Mouse (Mus musculus) left cerebral cortex, adult 2 months (tissue): ENCODE measurements around the gene Neurog1. TPM values are rescaled to one million over a fixed set of nuclear protein-coding genes. Genes with fewer than 3 reads are reported as not detected.

Experiments
- DNase-seq, 2 experiments: peaks; one replicate each; pipeline ENCODE4 v3.0.0; 2021 to 2022; ENCODE audit warnings: low spot score in 2 of 2, mixed read lengths in 1 of 2; ENCODE audit errors: extremely low spot score in 1 of 2
- H3K27ac ChIP-seq: fragments of 200-600 bp; 2 replicates; pipeline ENCODE4 v1.8.1; 2022
- H3K4me3 ChIP-seq: fragments of 200-600 bp; 2 replicates; pipeline ENCODE4 v1.8.1; 2022
- CTCF ChIP-seq: fragments of 200-600 bp; IDR thresholded peaks from 2 replicates; pipeline ENCODE4 v1.8.1; 2022; ENCODE audit warnings: antibody characterized with exemption, mild to moderate bottlenecking, moderate library complexity
- intact Hi-C: fragments of 180-260 bp; cut with DNase I; formaldehyde crosslinking; loops from one replicate; pipeline ENCODE4 v1.15.1; 2025
- total RNA-seq, 2 experiments: library from RNA; stranded (reverse); gene quantifications; 2 replicates each; pipeline ENCODE4 v1.2.3; 2021

Neurog1 gene
- total RNA-seq, 2 experiments from 2014 or later = not detected

GRCm38 (mm10) chr13:56226175-56226954, 25.6 kb downstream of the Neurog1 start:
- peak overlapping the region; percentile 51; the same call in 1 of the 2 replicates for H3K27ac ChIP-seq
- TF ChIP-seq CTCF = no peak; the same call in 1 of the 2 replicates
- peak; percentile 33 to 57 for DNase-seq
- intact Hi-C loops = no loop called here
- H3K4me3 ChIP-seq = no peak overlapping the region

- no peak for DNase-seq
- no peak overlapping the region for H3K27ac ChIP-seq
- intact Hi-C loops = loop anchor here (2.0 kb wide), 1 partner anchor 35 kb away; no protein-coding TSS in a partner anchor
- no peak overlapping the region for H3K4me3 ChIP-seq
- no peak for TF ChIP-seq CTCF
Measured at GRCm38 (mm10) chr13:56223625-56224024, 28.3 kb downstream of the Neurog1 start.

- Histone ChIP-seq H3K4me3 (no peak overlapping the region), H3K27ac (peak overlapping the region; percentile 64; the same call in 1 of the 2 replicates)
- intact Hi-C loops = loop anchor here (2.0 kb wide), 1 partner anchor 36 kb away; no protein-coding TSS in a partner anchor
- no peak for TF ChIP-seq CTCF
- DNase-seq = no peak
Measured at GRCm38 (mm10) chr13:56222849-56223246, 29.1 kb downstream of the Neurog1 start.

- Histone ChIP-seq H3K27ac (peak overlapping the region; percentile 64; the same call in 1 of the 2 replicates), H3K4me3 (no peak overlapping the region)
- DNase-seq = peak; percentile 30 to 37
- intact Hi-C loops = loop anchor here (1.0 to 2.0 kb wide), 2 partner anchors 30 to 37 kb away; partner anchors contain the start of gene Neurog1
- no peak for TF ChIP-seq CTCF
Measured at GRCm38 (mm10) chr13:56221995-56222848, 29.7 kb downstream of the Neurog1 start.

- TF ChIP-seq CTCF = no peak
- Histone ChIP-seq H3K4me3 (peak overlapping the region; percentile 2; the same call in 1 of the 2 replicates), H3K27ac (peak overlapping the region; percentile 62)
- intact Hi-C loops = loop anchor here (1.0 kb wide), 1 partner anchor 31 kb away; the partner anchor contains the start of gene Neurog1
- DNase-seq = peak in 1 of 2 experiments; percentile 17
Measured at GRCm38 (mm10) chr13:56221129-56221910, 30.6 kb downstream of the Neurog1 start.

GRCm38 (mm10) chr13:56219254-56219653, 32.7 kb downstream of the Neurog1 start:
- no peak for TF ChIP-seq CTCF
- H3K27ac ChIP-seq = no peak overlapping the region
- no peak for DNase-seq
- intact Hi-C loops = no loop called here
- no peak overlapping the region for H3K4me3 ChIP-seq

- Histone ChIP-seq H3K4me3 (no peak overlapping the region), H3K27ac (no peak overlapping the region)
- no peak for TF ChIP-seq CTCF
- intact Hi-C loops = no loop called here
- DNase-seq = no peak
Measured at GRCm38 (mm10) chr13:56216090-56216489, 35.9 kb downstream of the Neurog1 start.

GRCm38 (mm10) chr13:56214633-56215032, 37.3 kb downstream of the Neurog1 start:
- intact Hi-C loops = no loop called here
- Histone ChIP-seq H3K4me3 (no peak overlapping the region), H3K27ac (no peak overlapping the region)
- DNase-seq = no peak
- no peak for TF ChIP-seq CTCF

- intact Hi-C loops = no loop called here
- DNase-seq = no peak
- H3K27ac ChIP-seq = no peak overlapping the region
Measured at GRCm38 (mm10) chr13:56209067-56209411, 42.9 kb downstream of the Neurog1 start.

GRCm38 (mm10) chr13:56208225-56209066, 43.5 kb downstream of the Neurog1 start:
- TF ChIP-seq CTCF = no peak
- Histone ChIP-seq H3K4me3 (no peak overlapping the region), H3K27ac (no peak overlapping the region)
- DNase-seq = no peak
- intact Hi-C loops = no loop called here

More at GRCm38 (mm10) chr13:56209067-56209411, 42.9 kb downstream of the Neurog1 start:
- TF ChIP-seq CTCF = no peak
- no peak overlapping the region for H3K4me3 ChIP-seq

Other genes with a start within 250 kb of the Neurog1 start
- 100 to 1,000 TPM; 107 to 111 TPM for gene H2afy, start 115.8 kb downstream of the Neurog1 start, total RNA-seq
- gene Tifab, start 73.3 kb downstream of the Neurog1 start, total RNA-seq = 1 to 10 TPM; 1.7 to 2.0 TPM
- gene Cxcl14, start 44.4 kb upstream of the Neurog1 start, total RNA-seq = 100 to 1,000 TPM; 135 to 143 TPM
- not detected for gene Gm3045, start 174.4 kb upstream of the Neurog1 start, total RNA-seq
- not detected for gene Slc25a48, start 186.2 kb upstream of the Neurog1 start, total RNA-seq
- not detected for gene Il9, start 230.1 kb upstream of the Neurog1 start, total RNA-seq